Mouse (Mus musculus) hematopoietic stem cell, adult 5-6 weeks (primary cell): ENCODE measurements at regions not wholly inside any gene's neighbourhood (a gene's known extent, or its start where the extent isn't known, plus 50 kb on each side); places are given as distances from the start of the nearest gene placed in this dataset.
A peak's percentile ranks its signal among the peaks of the same experiment; 100 is the strongest.
"Not testable (repeated sequence)": the region's sequence is repeated elsewhere in the genome, so short reads cannot be mapped to it uniquely, and the experiment has no call there.

Experiments
- ATAC-seq, 2 experiments: fragments of 125-278 bp in 1 of 2; replicated peaks in 1 of 2; 2 replicates each; pipeline ENCODE4 v1.8.0; 2016 to 2017; ENCODE audit warnings: inconsistent platforms in 2 of 2, mild to moderate bottlenecking in 2 of 2, moderate number of reproducible peaks in 2 of 2, low read depth in 1 of 2, moderate TSS enrichment in 1 of 2; ENCODE audit not compliant: low FRiP score in 2 of 2, poor library complexity in 2 of 2, severe bottlenecking in 2 of 2, insufficient read depth in 1 of 2, low TSS enrichment in 1 of 2

DNA sequence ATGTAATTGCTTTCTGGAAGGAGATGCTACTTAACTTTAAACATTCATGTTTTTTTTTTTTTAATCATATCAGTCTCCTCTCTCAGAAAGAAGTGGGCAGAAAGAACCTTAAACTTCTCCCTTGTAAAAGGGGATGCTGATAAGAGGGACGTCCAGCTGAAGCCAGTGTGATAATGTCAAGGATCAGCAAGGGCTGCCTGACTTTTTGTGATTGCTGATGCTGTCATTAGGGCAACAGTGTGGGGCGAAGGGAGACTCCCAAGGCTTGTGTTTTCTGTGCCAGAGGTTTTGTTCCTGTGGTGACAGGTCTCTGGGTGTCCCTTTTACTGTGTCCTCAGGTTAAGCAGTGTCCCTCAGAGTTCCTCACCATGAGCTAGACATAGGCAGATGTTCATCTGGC is 61.8 kb upstream of the Prkar2b start:
- peak; percentile 12 to 51; a peak in 1 of 4 replicates for ATAC-seq

DNA sequence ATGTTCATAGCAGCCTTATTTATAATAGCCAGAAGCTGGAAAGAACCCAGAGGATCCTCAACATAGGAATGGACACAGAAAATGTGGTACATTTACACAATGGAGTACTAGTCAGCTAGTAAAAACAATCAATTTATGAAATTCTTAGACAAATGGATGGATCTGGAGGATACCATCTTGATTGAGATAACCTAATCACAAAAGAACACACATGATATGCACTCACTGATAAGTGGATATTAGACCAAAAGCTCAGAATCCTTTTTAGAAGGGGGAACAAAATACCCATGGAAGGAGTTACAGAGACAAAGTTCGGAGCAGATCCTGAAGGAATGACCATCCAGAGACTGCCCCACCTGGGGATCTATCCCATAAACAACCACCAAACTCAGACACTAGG is 60.9 kb upstream of the Prkar2b start:
- not testable (repeated sequence) for ATAC-seq

DNA sequence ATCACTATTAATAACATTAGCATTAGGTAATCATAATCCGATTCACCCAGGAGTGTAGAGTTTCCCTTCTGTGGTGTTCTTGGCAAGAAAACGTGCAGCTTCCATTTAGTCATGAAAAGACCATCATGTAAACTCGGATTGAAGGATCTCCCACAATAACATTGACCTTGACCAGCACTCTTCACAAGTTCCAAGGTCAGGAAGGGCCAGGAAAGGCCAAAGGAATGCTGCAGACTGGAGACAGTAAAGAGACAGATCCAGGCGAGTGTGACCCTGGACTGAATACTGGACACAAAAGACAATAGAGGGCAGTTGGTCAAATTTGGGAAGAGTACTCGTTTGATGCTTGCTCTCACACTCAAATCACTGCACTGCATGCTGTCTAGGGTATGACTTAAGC is 51.6 kb upstream of the Prkar2b start:
- ATAC-seq = no peak

DNA sequence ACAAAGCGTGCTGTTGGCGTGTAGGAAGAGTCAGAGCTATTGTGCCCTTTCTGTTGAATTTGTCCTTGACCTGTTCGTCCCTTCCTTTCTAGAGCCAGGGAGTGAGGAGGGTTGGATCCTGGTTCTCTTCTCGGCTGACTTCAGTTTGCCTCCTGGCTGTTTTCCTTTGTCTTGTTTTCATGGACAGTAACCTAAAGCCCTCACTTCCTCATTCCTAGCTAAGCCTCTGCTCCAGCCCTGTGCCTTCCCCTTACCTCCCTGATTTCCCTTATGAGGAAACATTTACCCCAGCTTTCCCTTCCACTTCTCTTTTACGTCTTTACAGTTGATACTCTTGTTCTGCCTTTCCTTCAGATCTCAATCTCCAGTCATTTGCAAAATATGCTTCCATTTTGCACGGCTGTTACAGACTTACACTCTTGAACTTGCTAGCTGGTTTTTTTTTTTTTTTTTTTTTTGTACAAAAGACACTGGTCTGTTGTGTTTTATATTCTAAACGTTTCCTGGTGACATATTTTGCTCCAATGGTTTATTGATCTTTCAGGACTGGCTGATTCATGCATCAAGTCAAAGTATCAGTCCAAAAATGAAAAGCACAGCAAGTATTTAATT is 50.5 kb upstream of the Prkar2b start:
- peak; percentile 38 to 70; a peak in 3 of 4 replicates for ATAC-seq

DNA sequence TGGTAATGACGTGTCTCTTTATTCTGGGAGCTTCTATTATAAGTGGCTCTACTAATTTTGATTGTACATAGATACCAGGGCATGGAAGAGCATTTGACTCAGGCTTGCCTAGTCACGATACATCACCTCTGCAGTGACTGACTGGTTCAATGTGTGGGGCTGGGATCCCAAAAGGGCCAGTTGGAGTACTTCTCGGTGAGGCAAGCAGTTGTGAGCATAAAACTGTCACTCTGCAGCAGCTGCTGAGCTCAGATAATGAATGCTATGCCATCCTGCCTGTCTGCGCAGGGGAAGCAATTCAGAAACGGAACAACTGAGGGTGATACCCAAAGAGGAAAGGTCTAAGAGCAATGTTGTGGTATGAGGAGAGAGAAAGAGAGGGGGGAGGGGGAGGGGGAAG is 49.8 kb upstream of the Prkar2b start:
- peak; percentile 83 to 86 for ATAC-seq
